Mouse (Mus musculus) large intestine, adult 2 months (tissue): ENCODE data around the gene Plekha1. TPM values are rescaled to one million over a fixed set of nuclear protein-coding genes. Genes with fewer than 3 reads are reported as not detected.

Experiments
- DNase-seq: peaks from one replicate; pipeline ENCODE4 v3.0.0-alpha.2; 2012; ENCODE audit warnings: low read depth, low spot score
- WGBS: fragments of 180-500 bp; shearing (Covaris S2); methylation state at CpG from one replicate; pipeline ENCODE4 v1.1.7; 2018; 5-methylcytosine and 5-hydroxymethylcytosine counted together
- polyA plus RNA-seq: library from polyadenylated mRNA; depleted of rRNA; stranded (reverse); fragments of >200 nt; gene quantifications from 2 replicates; pipeline ENCODE4 v1.2.3, GENCODE M21; 2012

The Plekha1 gene
- polyA plus RNA-seq, 1 experiment: 24.4 TPM

DNA sequence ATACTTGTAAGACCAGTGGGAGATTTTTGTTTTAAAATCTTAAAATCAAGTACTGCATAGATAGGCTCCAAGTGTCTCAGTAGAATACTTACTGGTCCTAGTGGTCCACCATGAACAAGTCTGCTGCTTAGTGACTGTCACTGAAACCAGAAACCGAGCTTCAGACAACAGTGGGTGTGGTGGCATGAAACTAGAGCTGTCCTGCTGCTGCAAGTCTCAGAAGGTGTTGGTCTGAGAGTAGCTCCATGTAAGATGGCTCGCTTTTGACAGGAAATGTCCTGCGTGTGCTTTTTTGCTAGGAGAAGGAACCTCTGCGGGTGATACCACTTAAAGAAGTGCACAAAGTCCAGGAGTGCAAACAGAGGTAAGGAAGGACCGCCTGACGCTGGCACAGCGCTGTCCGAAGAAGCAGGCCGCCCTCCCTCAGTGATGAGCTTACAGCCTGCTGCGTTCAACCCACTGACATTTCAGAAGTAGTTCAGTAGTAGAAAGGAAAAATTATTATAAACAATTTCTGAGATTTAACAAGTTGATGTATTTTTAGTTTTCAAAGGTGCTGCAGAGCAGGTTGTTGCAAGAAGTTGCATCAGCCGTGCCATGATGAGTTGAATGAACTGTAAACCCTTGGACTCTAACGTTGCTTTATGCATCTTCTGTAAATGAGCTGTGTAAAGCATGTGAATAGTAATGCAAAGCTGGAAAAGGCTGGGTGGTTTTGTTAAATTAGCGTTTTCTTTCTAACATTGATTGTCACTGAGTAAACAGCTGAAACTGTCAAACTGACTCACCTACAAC is 39.2 kb downstream of the Plekha1 start:
- DNase-seq: no peak
- 84% methylated on average over 13 of the region's 13 CpGs for WGBS

DNA sequence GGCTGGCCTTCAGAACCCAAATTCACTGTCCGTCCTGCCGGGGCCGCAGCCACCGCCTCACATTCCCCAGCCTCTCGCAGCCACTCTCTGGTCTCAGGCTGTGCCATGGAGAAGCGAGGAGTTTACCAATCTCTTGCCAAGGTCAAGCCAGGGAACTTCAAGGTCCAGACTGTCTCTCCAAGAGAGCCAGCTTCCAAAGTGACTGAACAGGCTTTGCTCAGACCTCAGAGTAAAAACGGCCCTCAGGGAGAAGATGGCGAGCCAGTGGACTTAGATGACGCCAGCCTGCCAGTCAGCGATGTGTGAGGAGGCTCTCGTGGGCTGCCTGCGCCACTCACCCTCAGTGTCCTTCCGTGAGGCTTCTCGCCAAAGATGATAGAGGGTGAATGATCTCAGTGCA is 45.3 kb downstream of the Plekha1 start:
- WGBS: 88% methylated on average over 14 of the region's 14 CpGs
- no peak for DNase-seq

DNA sequence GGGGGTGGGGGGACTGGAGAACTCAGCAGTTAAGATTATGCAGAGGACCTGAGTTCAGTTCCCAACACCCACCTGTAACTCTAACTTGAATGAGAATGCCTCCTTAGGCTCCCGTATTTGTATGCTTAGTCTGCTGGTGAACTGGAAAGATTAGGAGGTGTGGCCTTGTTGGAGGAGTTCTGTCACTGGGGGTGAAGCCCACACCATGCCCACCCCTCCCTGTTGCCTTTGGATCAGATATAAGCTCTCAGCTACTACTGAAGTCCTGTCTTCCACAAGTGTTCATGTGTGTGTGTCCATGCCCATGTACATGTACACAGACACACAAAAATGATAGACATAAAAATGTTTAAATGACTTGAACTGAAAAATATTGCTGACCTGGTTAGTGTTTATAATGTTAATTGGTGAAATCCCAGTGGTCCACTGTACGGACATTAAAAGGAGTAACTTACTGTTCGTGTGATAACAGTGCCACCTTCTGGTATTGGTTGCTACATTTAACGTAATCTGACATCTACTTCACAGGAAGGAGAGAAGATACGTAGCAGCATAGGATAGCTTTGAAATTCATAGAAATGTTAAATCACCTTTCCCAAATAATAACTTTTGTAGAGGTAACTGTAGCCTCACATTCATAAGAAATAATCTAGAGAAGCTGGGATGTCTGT is 49.3 kb downstream of the Plekha1 start:
- DNase-seq: no peak
- WGBS: 36% methylated on average over 5 of the region's 5 CpGs

DNA sequence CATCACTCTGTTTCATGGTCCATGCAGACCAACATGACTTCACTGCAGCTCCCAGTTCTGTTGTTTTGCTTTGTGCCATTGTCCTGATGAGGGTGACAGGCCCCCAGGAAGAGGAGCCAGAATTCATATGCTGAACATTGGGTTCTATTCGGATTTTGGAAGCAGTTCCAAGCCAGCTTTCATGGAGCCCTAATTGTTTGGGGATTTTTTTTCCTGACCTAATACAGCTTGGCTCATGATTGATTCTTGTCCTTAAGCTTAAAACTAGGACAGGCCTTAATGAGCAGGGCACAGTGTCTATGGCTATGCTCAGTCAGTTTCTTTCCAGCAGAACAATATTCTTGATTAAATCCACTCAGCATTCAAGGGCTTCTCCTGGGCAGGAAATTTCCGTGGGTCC is 52.7 kb downstream of the Plekha1 start:
- WGBS: 65% methylated on average over 2 of the region's 2 CpGs
- no peak for DNase-seq

DNA sequence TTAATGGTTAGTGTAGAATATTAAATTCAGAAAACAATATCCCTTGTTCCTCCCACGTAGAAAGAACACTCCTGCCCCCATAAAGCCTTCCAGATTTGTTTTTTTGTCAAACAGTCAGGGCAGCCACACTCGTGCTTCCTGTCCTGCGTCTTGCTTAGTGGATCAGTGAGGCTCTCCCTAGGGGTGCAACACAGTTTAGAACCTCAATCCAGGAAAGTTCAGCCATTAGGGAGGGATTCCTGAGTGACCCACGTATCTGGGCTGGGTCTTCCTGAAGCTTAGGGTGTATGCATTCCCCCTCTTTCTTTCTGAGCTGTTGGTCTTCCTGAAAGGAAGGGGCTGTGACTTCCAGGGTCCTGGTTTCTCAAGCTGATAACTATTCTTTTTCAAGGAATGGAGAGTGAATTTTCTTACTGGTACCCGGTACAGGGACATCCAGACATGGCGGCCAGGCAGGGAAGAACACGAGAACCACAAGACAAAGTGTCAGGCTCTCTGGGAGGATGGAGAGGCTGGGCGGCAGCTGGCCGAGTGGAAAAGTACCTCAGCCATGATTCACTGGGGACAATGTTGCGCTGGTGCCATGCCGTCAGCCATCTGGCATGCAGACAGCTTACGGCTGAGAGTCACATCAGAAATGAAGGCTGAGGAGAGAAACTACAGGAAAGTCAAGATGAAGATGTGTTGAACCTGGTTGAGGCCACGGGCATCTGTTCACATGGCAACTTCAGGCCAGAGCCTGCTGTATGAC is 57.6 kb downstream of the Plekha1 start:
- 65% methylated on average over 13 of the region's 13 CpGs for WGBS

DNA sequence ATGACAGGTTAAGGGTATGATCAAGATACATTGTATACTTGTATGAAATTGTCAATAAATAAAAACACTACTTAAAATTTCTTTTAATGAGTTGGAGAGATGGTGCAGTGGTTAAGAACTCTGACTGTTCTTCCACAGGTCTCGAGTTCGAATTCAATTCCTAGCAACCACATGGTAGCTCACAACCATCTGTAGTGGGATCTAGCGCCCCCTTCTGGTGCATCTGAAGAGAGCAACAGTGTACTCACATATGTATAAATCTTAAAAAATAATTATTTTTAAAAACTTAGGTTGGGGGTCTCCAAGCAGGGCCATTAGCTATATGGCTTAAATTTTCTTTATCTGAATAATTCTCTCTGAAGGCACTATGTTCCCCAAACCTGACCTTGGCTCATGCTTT is 64.8 kb downstream of the Plekha1 start:
- DNase-seq: no peak
- whole genome bisulfite sequencing: 66% methylated on average over 3 of the region's 3 CpGs

More for the DNA sequence above, 57.6 kb downstream of the Plekha1 start:
- no peak for DNase-seq

DNA sequence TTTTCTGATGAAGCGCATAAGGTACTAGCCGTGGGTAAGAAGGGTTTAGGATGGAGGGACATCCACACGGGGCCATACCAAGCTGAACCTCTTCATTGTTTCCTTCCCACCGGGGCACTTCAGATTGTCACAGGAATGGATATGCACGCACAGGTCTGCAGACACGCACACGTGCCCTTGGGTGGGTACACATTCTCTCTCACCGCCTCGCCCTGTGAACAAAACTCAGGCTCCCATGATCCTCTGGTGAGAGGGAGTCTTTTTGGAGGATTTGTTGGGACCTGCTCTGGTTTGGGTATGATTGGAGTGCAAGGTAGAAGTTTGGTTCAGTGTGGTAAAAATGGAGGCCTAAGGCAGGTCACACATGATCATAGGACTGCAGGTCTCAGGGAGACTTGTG is 67.4 kb downstream of the Plekha1 start:
- DNase-seq: no peak
- 83% methylated on average over 9 of the region's 9 CpGs for WGBS

DNA sequence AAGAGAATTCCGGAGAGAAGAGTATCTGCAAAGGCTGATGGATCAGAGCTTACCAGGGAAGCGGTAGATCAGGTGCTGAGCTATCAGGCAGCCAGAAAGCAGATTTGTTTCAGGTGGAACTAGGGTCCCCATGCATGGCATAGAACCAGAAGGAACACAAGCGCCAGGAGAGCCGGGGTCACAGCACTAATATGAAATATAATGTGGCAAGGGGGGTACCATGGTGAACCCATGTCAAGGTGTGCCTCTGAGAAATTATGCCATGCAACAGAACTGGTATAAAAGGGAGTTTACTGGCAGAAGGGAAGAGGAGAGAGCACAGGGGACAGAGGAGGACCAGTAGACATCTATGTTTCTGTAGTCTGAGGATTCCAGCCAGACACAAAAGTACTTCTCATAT is 69.1 kb downstream of the Plekha1 start:
- 81% methylated on average over 4 of the region's 4 CpGs for whole genome bisulfite sequencing

DNA sequence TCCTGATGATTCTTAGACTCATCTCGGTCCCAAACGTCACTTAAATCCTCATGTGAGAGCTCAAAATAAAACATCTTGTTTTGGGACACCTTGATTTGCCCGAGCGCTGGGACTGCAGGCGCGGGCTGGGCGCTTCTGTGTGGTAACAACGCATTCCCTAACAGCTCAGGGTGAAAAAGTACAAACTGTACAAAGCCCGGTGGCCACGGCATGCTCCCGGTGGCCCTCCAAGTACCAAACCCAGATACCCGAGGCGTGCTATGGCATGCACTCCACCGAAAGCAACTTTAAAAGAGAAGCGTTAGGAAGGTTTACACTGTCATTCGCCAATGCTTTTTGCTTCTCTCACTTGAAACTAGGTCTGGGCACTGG is 69.9 kb downstream of the Plekha1 start:
- no peak for DNase-seq
- 11% methylated on average over 16 of the region's 16 CpGs for WGBS

More for the DNA sequence above, 69.1 kb downstream of the Plekha1 start:
- no peak for DNase-seq

DNA sequence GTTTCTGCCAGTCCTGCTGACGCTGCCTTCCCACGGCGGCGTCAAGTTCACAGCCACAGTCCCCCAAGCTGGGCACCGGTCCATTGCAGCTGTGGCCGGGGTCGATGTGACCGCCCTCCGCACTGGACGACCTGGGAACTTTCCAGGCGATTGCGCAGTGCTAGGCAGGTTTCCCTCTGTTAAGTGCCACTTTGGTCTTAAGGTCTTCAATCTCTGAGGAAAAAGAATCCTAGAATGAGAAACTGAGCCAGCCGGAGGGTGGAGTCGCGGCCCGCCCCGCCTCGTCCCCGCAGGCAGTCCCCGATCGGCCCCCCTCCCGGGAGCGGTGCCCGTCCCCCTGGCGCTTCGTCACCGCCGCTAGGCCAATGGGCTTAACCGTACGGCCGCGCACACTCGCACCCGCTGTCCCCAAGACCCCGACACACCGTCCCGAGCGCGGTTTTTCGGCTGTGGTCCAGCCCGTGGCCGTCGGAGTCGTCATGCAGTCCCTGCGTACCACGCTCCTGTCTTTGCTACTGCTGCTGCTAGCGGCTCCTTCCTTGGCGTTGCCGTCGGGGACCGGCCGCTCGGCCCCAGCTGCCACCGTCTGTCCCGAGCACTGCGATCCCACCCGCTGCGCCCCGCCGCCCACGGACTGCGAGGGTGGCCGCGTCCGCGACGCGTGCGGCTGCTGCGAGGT is 70.4 kb downstream of the Plekha1 start, which contains the start of gene Htra1:
Gene Htra1, plus strand, starts transcription at position 319 of the 679 bp plus-strand sequence.
- no peak for DNase-seq

DNA sequence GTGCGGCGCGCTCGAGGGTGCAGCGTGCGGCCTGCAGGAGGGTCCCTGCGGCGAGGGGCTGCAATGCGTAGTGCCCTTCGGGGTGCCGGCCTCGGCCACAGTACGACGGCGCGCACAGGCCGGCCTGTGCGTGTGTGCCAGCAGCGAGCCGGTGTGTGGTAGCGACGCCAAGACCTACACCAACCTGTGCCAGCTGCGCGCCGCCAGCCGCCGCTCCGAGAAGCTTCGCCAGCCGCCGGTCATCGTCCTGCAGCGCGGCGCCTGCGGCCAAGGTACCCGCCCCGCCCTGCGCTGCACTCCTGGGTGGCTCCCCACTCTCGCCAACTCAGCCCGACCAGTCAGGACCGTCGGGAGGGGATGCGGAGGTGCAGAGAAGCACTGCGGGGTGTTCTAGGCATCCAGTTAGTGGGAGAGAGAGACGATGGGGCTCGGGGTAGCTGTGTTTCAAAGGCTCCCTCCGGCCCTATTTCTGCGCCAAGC is 71.0 kb downstream of the Plekha1 start:
- WGBS: 1% methylated on average over 49 of the region's 49 CpGs
- DNase-seq: no peak

More for the DNA sequence above, 70.4 kb downstream of the Plekha1 start, which contains the start of gene Htra1:
- WGBS: under 1% methylated on average over 70 of the region's 70 CpGs

DNA sequence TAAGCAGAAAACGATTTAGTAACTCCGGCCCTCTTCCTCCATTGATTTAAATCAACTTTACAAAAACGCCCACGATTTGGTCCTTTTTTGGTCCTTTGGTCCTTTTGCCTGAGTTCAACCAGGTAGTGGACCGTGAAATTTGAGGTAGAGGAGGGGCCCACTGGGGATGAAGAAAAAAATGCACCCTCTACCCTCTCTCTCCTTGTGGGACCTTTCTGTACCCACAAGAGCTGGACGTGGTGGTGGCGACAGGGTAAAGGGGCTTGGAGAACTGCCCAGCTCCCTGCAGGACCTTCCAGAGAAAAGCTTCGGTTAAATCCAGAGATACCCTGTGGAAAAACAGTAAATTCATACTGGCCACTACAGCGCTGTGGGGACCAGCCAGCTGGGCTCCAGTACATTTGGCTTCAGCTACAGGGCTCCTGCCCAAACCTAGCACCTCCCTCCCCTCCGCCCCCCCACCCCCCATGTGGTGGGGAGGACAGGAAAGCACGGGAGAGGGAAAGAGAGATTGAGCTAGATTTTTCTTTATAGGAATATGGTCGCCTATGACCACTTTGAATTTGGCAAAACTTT is 71.8 kb downstream of the Plekha1 start:
- 27% methylated on average over 12 of the region's 12 CpGs for WGBS
- DNase-seq: no peak

DNA sequence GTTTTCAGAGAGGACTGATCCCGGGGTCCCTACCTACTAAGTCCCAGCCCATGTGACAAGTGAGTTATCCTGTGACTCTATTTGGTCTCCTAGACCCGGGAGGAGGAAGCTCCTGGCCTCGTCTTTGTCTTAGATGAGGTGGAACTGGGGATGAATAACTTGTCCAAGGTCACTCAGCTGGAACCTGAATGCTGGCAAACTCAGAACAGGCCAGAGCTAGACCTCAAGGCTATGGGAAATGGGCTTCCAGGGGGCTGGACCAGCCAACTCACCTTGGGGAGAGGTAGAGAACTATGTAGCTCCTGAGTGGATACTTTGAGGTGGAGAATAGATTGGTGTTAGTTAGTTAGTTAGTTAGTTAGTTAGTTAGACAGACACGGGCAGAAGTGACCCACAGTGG is 72.4 kb downstream of the Plekha1 start:
- 38% methylated on average over 4 of the region's 4 CpGs for WGBS
- no peak for DNase-seq

DNA sequence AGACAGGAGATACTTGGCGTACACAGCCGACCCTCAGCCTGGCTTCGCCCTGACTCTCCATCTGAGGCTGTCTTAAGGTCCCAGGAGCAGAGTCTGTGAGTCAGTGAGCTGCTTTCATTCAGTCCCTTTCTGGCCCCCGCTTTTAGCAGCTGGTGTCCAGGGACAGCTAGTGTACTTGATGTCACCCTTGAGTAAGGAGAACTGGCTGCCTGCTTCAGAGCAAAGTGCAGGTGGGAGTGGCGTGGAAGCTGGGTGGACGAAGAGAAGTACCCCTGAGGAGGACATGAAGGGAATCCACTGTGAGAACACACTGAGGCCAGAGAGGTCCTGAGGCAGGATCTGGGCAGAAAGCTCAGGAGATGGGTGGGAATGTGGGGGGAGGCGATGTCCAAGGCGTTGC is 73.3 kb downstream of the Plekha1 start:
- DNase-seq: no peak
- WGBS: 73% methylated on average over 8 of the region's 8 CpGs

DNA sequence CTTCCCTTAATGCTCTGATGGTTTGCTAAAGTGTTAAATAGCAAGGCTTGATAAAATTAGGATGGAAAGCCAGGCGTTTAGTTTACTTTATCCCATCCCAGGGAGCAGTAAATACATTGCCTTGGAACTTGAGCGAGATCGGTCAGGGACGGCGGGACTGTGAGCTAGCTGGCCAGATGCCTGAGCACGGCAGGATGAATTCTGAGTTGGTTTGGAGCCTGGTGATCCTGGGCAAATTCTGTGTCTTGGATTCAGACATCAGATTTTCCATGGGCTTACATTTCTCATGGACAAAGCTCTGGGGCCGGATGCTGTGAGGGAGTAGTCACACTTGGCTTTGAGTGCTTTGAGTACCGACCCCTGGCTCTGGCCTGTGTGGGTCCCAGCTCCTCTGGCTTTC is 75.2 kb downstream of the Plekha1 start:
- 56% methylated on average over 8 of the region's 8 CpGs for WGBS
- no peak for DNase-seq

DNA sequence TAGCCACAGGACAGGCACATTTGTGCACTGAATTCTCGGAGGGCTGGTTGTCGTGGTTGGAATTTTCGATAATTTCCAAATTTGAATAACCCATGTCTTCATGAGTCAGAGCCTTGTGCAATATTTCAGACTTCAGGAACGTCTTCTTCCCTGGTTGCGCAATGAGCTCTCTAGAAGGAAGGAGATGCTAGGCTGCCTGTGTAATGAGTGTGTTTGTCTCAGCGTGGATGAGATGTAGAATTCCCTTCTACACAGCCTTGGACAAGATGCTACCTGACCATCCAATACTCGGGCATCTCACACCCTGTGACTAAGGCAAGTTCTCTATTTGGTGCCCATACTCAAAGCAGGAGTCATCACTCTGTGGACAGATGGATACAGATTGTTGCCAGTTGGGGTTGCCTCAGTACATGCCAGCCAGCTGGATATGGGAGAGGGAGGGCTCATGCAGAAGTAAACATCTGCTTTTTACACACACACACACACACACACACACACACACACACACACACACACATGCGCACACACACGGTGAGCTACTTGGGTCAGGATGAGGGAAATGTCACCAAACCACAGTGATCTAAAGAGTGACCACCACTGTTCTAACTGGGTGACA is 77.8 kb downstream of the Plekha1 start:
- WGBS: 57% methylated on average over 9 of the region's 9 CpGs
- DNase-seq: no peak

DNA sequence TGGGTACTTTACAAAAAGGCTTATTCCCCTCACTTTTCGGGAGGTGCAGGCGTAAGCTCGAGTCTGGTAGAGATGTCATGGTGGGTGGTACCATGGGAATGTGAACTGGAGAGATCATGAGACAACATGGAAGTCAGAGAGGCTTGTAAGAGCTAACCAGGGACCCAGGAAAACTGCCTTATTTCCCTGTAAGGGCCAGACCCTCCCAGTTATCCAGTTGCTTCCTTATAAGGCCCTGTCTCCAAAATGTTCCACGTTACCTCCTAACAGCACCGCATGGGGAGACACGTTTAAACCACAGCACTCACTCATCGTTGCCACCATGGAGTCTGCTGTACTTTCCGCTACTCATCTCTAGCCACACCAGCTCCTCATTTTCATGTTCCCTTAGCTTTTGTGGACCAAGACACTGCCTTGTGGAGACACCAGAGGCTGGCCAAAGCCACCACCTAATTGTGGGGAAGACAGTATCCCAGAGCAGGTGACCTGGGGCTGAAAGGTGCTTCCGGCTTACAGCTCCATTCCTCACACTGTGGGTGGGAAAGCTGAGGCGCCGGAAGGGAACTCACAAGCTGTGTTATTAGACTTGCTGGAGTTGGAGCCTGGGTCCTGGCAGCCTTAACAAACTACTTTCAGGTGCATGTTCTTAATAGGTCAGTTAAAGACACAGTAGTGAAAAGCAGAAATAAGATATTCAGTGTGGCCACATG is 79.4 kb downstream of the Plekha1 start:
- DNase-seq: no peak
- WGBS: 87% methylated on average over 11 of the region's 11 CpGs

DNA sequence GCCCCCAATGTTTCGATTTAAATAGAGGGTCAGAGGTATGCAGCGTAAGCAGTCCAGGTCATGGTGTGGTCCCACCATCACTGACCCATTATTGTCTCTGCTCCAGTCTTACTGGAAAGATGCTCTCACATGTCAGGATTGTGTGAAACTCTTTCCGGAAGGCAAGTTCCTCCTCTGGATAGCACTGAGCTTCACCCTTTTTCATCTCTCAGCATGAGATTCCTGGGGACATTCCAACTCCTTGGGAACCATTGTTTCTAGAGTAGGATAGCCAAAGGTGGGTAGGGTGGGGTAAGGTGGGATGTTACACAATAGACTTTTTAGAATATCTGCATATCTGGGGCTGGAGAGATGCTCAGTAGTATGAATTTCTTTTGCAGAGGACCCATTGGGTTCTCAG is 80.2 kb downstream of the Plekha1 start:
- no peak for DNase-seq
- 91% methylated on average over 3 of the region's 3 CpGs for WGBS
